Mouse (Mus musculus) C2C12 (cell line): ENCODE measurements around the gene Zbed6. TPM values are rescaled to one million over a fixed set of nuclear protein-coding genes. Genes with fewer than 3 reads are reported as not detected.

Experiments
- H3K27me3 ChIP-seq: one replicate; pipeline ENCODE4 v1.6.1; 2011; ENCODE audit not compliant: control insufficient read depth, insufficient read depth, insufficient read length
- H3K36me3 ChIP-seq: one replicate; pipeline ENCODE4 v1.6.1; 2011; ENCODE audit not compliant: control insufficient read depth, insufficient read depth
- H3K4me3 ChIP-seq: one replicate; pipeline ENCODE4 v1.5.1; 2011; ENCODE audit warnings: mild to moderate bottlenecking, control low read depth; ENCODE audit not compliant: poor library complexity, insufficient read depth, severe bottlenecking
- H3K79me2 ChIP-seq: one replicate; pipeline ENCODE4 v1.6.1; 2011; ENCODE audit not compliant: control insufficient read depth, insufficient read depth
- H3K79me3 ChIP-seq: one replicate; pipeline ENCODE4 v1.6.1; 2011; ENCODE audit warnings: low read depth, control low read depth
- H3ac ChIP-seq: one replicate; pipeline ENCODE3; 2011; ENCODE audit warnings: low read depth; ENCODE audit not compliant: control insufficient read depth, insufficient read length
- CEBPB ChIP-seq: IDR thresholded peaks from one replicate; pipeline ENCODE4 v1.6.1; 2011; ENCODE audit warnings: low read depth, mild to moderate bottlenecking, control low read depth, moderate library complexity
- CTCF ChIP-seq: IDR thresholded peaks from one replicate; pipeline ENCODE4 v1.5.1; 2011; ENCODE audit not compliant: control insufficient read depth, insufficient read depth, insufficient read length
- FOSL1 ChIP-seq: IDR thresholded peaks from one replicate; pipeline ENCODE4 v1.8.0; 2011; ENCODE audit warnings: mild to moderate bottlenecking, low read length; ENCODE audit not compliant: poor library complexity, insufficient read depth, severe bottlenecking
- MAX ChIP-seq: IDR thresholded peaks from one replicate; pipeline ENCODE4 v1.6.1; 2011; ENCODE audit warnings: mild to moderate bottlenecking, control low read depth
- polyA plus RNA-seq: library from polyadenylated mRNA; unstranded; fragments of >200 nt; fragmentation: generic; extraction: Trizol; gene quantifications from one replicate; pipeline ENCODE4 v1.2.1, GENCODE M21; 2012; ENCODE audit warnings: missing spikeins

The Zbed6 gene
- polyA plus RNA-seq, 1 experiment = 2.8 TPM

GRCm38 (mm10) chr1:133610601-133611000 is 50.1 kb downstream of the Zbed6 start:
- Histone ChIP-seq H3K27me3 (no peaks in the 10 kb centered on the region), H3K79me3 (peaks cover 34% of the 10 kb centered on the region), H3K79me2 (peaks cover 43% of the 10 kb centered on the region), H3K36me3 (peaks cover 34% of the 10 kb centered on the region), H3K4me3 (no peak overlapping the region), H3ac (no peak overlapping the region)
- no peak for TF ChIP-seq CEBPB

GRCm38 (mm10) chr1:133609771-133610502 is 50.7 kb downstream of the Zbed6 start, which contains the start of gene Snrpe:
Snrpe (minus strand) TSS chr1:133610291.
- H3K79me3 ChIP-seq = peaks cover 34% of the 10 kb centered on the region
- peak within 1 kb of the TSS; percentile 92 for H3ac ChIP-seq
- H3K27me3 ChIP-seq = no peaks in the 10 kb centered on the region
- TF ChIP-seq CTCF (peak; percentile 79), MAX (peak; percentile 70), FOSL1 (no peak)
- H3K36me3 ChIP-seq = peaks cover 41% of the 10 kb centered on the region
- H3K79me2 ChIP-seq = peaks cover 43% of the 10 kb centered on the region
- H3K4me3 ChIP-seq = peak within 1 kb of the TSS; percentile 83

Other genes starting within 250 kb of the Zbed6 start
- 0.26 TPM for gene Sox13, start 236.5 kb downstream of the Zbed6 start, polyA plus RNA-seq
- 465 TPM for gene Snrpe, start 50.6 kb downstream of the Zbed6 start, polyA plus RNA-seq
- 2.0 TPM for gene Gm38394, start 433 bp upstream of the Zbed6 start, polyA plus RNA-seq
- not detected for gene Lax1, start 29.2 kb upstream of the Zbed6 start, polyA plus RNA-seq
- 3.0 TPM for gene Atp2b4, start 140.2 kb upstream of the Zbed6 start, polyA plus RNA-seq
- 0.27 TPM for gene Optc, start 247.1 kb upstream of the Zbed6 start, polyA plus RNA-seq